Comparison of ENCODE assay signal across 21 mouse cellular contexts in the genomic region with DNA sequence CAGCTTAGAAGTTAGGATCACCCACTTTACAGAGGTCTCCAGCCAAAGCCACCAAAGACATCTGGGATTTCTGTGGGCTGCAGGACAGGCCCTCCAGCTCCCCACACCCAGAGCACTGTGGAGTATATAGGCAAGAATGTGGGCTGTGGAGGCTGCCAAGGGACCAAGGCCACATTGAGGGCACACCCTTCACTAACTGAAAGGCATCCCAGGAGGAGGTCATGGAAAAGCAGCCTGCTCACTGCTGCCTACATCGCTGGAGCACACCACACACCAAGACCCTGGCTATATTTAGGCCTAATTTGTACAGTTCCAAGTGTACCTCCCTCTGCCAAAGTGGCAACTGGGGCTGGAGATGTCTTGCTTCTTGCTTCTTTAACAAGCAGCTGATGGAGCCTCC.
A peak's percentile ranks its signal among the peaks of the same experiment; 100 is the strongest.
DNase-seq lines count a peak whose midpoint lies in the region; ATAC-seq lines count a peak whose summit lies in the region.
"Had no signal": no experiment of that assay in that cellular context is flagged by ENCODE, and none has a peak within 500 bp of the region (broad histone marks: within the 10 kb centered on the region; RNA-seq: fewer than 3 reads in every experiment).

No protein-coding gene starts in this region.

- ATAC-seq in megakaryocyte, adult 5-6 weeks (ENCODE audit: poor library complexity, severe bottlenecking) = no peak
- ATAC-seq: activated CD4-positive, CD25-positive, alpha-beta regulatory T cell, adult 4 months; CD4-positive, CD25-positive, alpha-beta regulatory T cell, adult 4 months; forebrain, embryonic 14.5 days; midbrain, embryonic 16.5 days had no signal

- 0 out of 2 replicates have a peak, but pooled peaks cover 7% of the 10 kb centered on the region for H3K27me3 ChIP-seq in heart, embryonic 10.5 days (ENCODE audit: insufficient read depth, poor library complexity, severe bottlenecking)
- H3K27me3 ChIP-seq: embryonic facial prominence, embryonic 12.5 days; liver, embryonic 15.5 days; neural tube, embryonic 13.5 days had no signal

- H3K27ac ChIP-seq in heart, embryonic 10.5 days = peak overlapping the region; percentile 72
- H3K27ac ChIP-seq: embryonic facial prominence, embryonic 12.5 days; hindbrain, embryonic 14.5 days; liver, embryonic 15.5 days; neural tube, embryonic 13.5 days had no signal

- H3K9me3 ChIP-seq in heart, embryonic 10.5 days = no peaks in the 10 kb centered on the region
- H3K9me3 ChIP-seq: liver, embryonic 15.5 days; neural tube, embryonic 13.5 days had no signal

- H3K4me3 ChIP-seq in heart, embryonic 10.5 days = no peak overlapping the region
- H3K4me3 ChIP-seq: embryonic facial prominence, embryonic 12.5 days; liver, embryonic 15.5 days; neural tube, embryonic 13.5 days had no signal

- no peaks in the 10 kb centered on the region for H3K36me3 ChIP-seq in heart, embryonic 10.5 days
- H3K36me3 ChIP-seq: embryonic facial prominence, embryonic 12.5 days; liver, embryonic 15.5 days; neural tube, embryonic 13.5 days had no signal

- WGBS in heart, embryonic 10.5 days = 39% methylated on average over 1 of the region's 1 CpGs

- peak; percentile 95 for DNase-seq in heart, adult 11 months
- DNase-seq in heart, postnatal 25 days (ENCODE audit: low spot score) = no peak
- peak; percentile 31 for DNase-seq in adrenal gland, postnatal 10 days
- no peak for DNase-seq in heart, embryonic 10.5 days (ENCODE audit: low spot score)
- peak; percentile 60 for DNase-seq in heart, postnatal 4 days
- DNase-seq in c-Kit-positive CD71-positive TER-119-positive erythroid progenitor cells, embryonic 14.5 days (ENCODE audit: low spot score) = no peak
- DNase-seq: cerebellum, postnatal 14 days; gastrocnemius, postnatal 25 days; kidney, adult 11 months; kidney, postnatal 14 days; lung, postnatal 36 days; right cerebral cortex, adult 18-20 months had no signal

- peaks cover 26% of the 10 kb centered on the region for H3K4me1 ChIP-seq in heart, embryonic 10.5 days
- H3K4me1 ChIP-seq: embryonic facial prominence, embryonic 12.5 days; liver, embryonic 15.5 days; neural tube, embryonic 13.5 days had no signal

- intact Hi-C loops in heart, postnatal 25 days (cut with DNase I) = no loop called here

Comparison
In these comparisons a context has a peak if more than half of its experiments do, and no peak if none do; other contexts are left out.
1. DNase-seq: peak in heart, adult 11 months (single experiment), adrenal gland, postnatal 10 days (single experiment) and heart, postnatal 4 days (single experiment); none in heart, postnatal 25 days (single experiment), heart, embryonic 10.5 days (single experiment) and c-Kit-positive CD71-positive TER-119-positive erythroid progenitor cells, embryonic 14.5 days (single experiment).